Mouse (Mus musculus): ENCODE measurements around the gene Bdh2. TPM values are rescaled to one million over a fixed set of nuclear protein-coding genes. Genes with fewer than 3 reads are reported as not detected.

Gene Bdh2
- 0.91 and 3.0 TPM in 2 replicates for polyA plus RNA-seq (2015; fragmentation: Nextera tagmentation; extraction: Ambion mirVana)

DNA sequence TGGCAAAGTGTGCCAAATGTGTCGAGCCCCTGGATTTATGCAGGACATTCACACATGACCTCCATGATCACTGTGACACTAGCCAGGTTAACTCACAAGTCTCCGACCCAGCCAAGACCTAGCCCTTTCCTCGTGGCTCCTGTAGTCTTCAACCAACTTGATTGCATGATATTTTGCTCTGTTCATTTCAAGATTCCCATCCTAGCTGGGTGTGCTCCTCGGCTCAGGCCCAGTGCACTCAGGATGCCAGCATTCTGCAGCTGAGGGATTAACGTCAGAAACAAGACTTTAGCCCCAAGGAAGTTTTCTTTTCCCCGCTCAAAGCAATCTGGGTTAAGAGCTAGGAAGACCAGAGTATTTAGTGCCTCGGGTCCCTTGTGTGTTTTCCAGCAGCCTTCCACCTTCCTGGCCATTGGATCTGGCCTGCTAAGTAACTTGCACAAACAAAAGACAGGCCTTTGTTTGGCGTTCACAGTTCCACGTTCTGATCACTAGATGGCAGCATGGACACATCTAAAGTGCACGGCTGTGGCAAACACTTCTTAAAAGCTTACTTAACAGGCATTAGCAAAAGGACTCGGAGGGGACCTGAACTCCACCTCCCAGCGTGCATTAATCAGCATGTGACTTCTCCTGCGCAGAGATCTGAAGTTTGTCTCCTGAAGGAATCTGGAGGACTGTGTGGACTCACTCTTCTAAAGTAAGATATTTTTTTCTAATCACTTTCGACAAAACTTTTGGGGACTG, at the start of gene Bdh2:
Gene Bdh2, plus strand, starts transcription at position 553 of the 747 bp plus-strand sequence.

GRCm38 (mm10) chr3:135307411-135308259, 26.6 kb downstream of the Bdh2 start, which contains the start of gene Slc9b2:
Gene Slc9b2, plus strand, starts transcription at chr3:135307700.

GRCm38 (mm10) chr3:135347739-135348264, 66.8 kb downstream of the Bdh2 start, which contains the start of gene Slc9b1:
Gene Slc9b1, plus strand, starts transcription at chr3:135348029.

Other genes starting within 250 kb of the Bdh2 start
- gene Cenpe, start 68.7 kb upstream of the Bdh2 start, polyA plus RNA-seq (2015; fragmentation: Nextera tagmentation; extraction: Ambion mirVana): 24.2 and 24.6 TPM in 2 replicates
- 0.23 and 0.72 TPM in 2 replicates for gene Slc9b2, start 26.5 kb downstream of the Bdh2 start, polyA plus RNA-seq (2015; fragmentation: Nextera tagmentation; extraction: Ambion mirVana)
- gene Slc9b1, start 66.8 kb downstream of the Bdh2 start, polyA plus RNA-seq (2015; fragmentation: Nextera tagmentation; extraction: Ambion mirVana): 0.14 TPM in 1 of 2 replicates, not detected in the other
- 41.9 and 42.6 TPM in 2 replicates for gene Cisd2, start 142.7 kb downstream of the Bdh2 start, polyA plus RNA-seq (2015; fragmentation: Nextera tagmentation; extraction: Ambion mirVana)
- 280 and 292 TPM in 2 replicates for gene Ube2d3, start 156.9 kb downstream of the Bdh2 start, polyA plus RNA-seq (2015; fragmentation: Nextera tagmentation; extraction: Ambion mirVana)
- gene Manba, start 204.4 kb downstream of the Bdh2 start, polyA plus RNA-seq (2015; fragmentation: Nextera tagmentation; extraction: Ambion mirVana): 7.1 and 10.2 TPM in 2 replicates